Mouse (Mus musculus): ENCODE measurements at regions not wholly inside any gene's neighbourhood (a gene's known extent, or its start where the extent isn't known, plus 50 kb on each side); places are given as distances from the start of the nearest gene placed in this dataset.

- no peak for TF ChIP-seq ZNF384 (IDR thresholded peaks at IDR 0.05; ENCODE audit: low read depth, low read length)
- no peak for TF ChIP-seq MAFK (IDR thresholded peaks at IDR 0.05; ENCODE audit: insufficient read depth, low read depth, low read length)
- TF ChIP-seq CHD2 (IDR thresholded peaks at IDR 0.05; ENCODE audit: low read depth, low read length), result no peak
These were observed 51.4 kb upstream of the Tab2 start for GRCm38 (mm10) chr10:8007286-8007989.

Measured in ES-E14 (cell line).